Mouse (Mus musculus): ENCODE data around the gene Rtp4. TPM values are rescaled to one million over a fixed set of nuclear protein-coding genes. Genes with fewer than 3 reads are reported as not detected.
A peak's percentile ranks its signal among the peaks of the same experiment; 100 is the strongest.

Gene Rtp4
- polyA plus RNA-seq, 1 experiment from 2014 or later: 8.4 TPM

DNA sequence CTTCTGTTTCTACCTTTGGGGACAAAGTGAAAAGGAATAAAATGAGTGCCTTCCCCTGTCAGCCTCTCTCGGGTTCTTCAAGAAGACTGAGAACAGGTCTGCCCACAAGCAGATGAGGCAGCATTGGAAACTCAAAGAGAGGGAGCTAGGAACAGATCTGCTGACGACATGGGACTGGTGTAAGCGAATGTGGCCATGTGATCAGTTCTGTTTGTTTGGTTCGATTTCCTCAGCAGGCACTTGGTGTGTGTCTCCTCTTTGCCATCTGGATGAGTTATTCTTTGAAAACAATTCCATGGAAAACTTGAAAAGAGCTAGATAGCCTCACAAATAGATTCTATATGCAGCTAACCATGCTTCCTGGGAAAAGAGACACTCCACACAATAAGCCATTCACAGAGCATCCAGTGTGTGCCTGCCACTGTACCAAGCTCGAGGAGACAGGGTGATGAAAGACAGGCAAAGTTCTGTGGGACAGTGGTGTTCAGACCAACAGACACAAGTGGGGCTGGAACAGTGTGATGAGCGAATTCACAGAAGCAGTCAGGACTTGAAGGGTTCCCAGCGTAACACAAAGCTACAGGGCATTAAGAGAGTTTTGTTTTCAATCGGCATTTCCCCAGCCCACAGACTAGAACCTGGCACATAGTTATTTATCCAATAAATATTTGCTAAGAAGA, 23.7 kb upstream of the Rtp4 start:
- ATAC-seq (ENCODE audit: low FRiP score, low TSS enrichment): no peak
- H3K4me2 ChIP-seq (replicated peaks; ENCODE audit: low read depth, low read length): no peak overlapping the region
- H3K4me3 ChIP-seq (ENCODE audit: low read length): no peak overlapping the region
- H3K9ac ChIP-seq (replicated peaks; ENCODE audit: low read length): no peak overlapping the region
- H3K36me3 ChIP-seq (ENCODE audit: insufficient read depth, low read length): no peaks in the 10 kb centered on the region
- H3K4me1 ChIP-seq (ENCODE audit: insufficient read depth, low read length): peaks cover 23% of the 10 kb centered on the region
- no peaks in the 10 kb centered on the region for H3K27me3 ChIP-seq (ENCODE audit: insufficient read depth, low read length)
- H3K9me3 ChIP-seq (ENCODE audit: low read length): no peaks in the 10 kb centered on the region
- WGBS: 76% methylated on average over 8 of the region's 8 CpGs
- no peak overlapping the region for H3K27ac ChIP-seq (ENCODE audit: low read length)

DNA sequence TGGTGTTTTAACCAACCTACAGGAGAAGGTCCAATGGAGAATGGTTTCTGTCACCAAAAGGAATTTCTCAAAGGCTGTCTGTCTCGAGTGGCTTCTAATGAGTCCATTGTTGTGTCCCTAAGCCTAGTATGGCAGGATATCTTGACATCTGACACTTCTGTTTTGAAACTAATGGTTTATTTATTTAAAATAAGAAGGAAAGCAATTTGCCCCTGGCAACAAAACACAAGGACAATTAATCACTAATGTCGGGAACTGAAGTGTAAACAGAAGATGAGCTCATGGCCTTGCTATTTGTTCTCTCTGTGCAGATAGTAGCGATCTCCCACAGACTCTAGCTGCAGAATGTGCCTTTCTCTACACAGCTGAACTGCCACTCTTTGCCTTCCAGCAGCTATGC, 22.7 kb upstream of the Rtp4 start:
- WGBS: 2% methylated on average over 3 of the region's 3 CpGs
- Histone ChIP-seq H3K27me3 (ENCODE audit: insufficient read depth, low read length) (no peaks in the 10 kb centered on the region), H3K9me3 (ENCODE audit: low read length) (no peaks in the 10 kb centered on the region), H3K4me2 (replicated peaks; ENCODE audit: low read depth, low read length) (no peak overlapping the region), H3K4me3 (ENCODE audit: low read length) (no peak overlapping the region), H3K4me1 (ENCODE audit: insufficient read depth, low read length) (peaks cover 23% of the 10 kb centered on the region), H3K27ac (ENCODE audit: low read length) (0 out of 2 replicates have a peak overlapping the region, but pooled peaks have one; percentile 17), H3K36me3 (ENCODE audit: insufficient read depth, low read length) (no peaks in the 10 kb centered on the region), H3K9ac (replicated peaks; ENCODE audit: low read length) (no peak overlapping the region)
- ATAC-seq (ENCODE audit: low FRiP score, low TSS enrichment): peak; percentile 80

DNA sequence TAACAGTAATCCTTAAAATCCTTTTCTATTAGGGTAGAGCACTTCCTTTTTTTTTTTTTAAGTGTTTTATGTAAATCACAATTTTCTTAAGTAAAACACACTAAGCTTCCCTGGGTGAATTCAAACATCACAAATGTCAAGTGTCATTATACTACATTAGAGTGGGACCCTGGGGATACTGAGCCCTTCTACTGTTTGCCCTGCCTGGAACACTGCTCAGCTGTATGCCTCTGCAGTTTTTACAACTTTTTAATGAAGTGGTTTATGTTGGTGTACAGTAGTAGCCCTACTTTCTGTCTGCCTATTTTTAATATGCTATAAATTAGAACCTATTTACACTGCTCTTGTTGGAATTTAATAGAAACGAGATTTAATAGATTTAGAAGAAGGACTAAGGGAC, 22.2 kb upstream of the Rtp4 start:
- H3K9me3 ChIP-seq (ENCODE audit: low read length): no peaks in the 10 kb centered on the region
- no peak for ATAC-seq (ENCODE audit: low FRiP score, low TSS enrichment)
- peaks cover 23% of the 10 kb centered on the region for H3K4me1 ChIP-seq (ENCODE audit: insufficient read depth, low read length)
- H3K4me2 ChIP-seq (replicated peaks; ENCODE audit: low read depth, low read length): no peak overlapping the region
- H3K27ac ChIP-seq (ENCODE audit: low read length): no peak overlapping the region
- no peaks in the 10 kb centered on the region for H3K27me3 ChIP-seq (ENCODE audit: insufficient read depth, low read length)
- 44% methylated on average over 1 of the region's 1 CpGs for WGBS
- no peaks in the 10 kb centered on the region for H3K36me3 ChIP-seq (ENCODE audit: insufficient read depth, low read length)
- no peak overlapping the region for H3K4me3 ChIP-seq (ENCODE audit: low read length)
- H3K9ac ChIP-seq (replicated peaks; ENCODE audit: low read length): no peak overlapping the region

DNA sequence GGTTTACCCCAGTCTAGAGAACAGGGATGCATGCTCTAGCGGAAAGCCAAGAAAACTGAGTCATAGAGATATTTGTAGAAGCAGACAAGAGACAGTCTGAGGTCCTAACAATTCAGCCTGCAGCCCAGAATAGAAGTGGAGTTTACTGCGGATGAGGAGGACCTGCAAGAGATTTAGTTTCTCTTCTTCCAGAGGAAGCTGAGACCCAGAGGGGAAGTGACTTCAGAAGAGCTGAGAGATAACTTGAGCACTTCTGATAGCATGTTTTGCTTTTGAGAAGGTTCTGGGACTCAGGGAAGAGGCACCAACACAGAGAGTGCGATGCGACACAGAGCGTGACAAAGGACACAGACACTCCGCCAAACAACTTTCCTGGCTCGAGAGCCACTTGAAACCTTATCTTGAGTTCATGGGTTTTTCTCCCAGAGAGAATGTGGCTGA, 21.4 kb upstream of the Rtp4 start:
- Histone ChIP-seq H3K9me3 (ENCODE audit: low read length) (no peaks in the 10 kb centered on the region), H3K4me2 (replicated peaks; ENCODE audit: low read depth, low read length) (no peak overlapping the region), H3K9ac (replicated peaks; ENCODE audit: low read length) (no peak overlapping the region), H3K36me3 (ENCODE audit: insufficient read depth, low read length) (no peaks in the 10 kb centered on the region), H3K27ac (ENCODE audit: low read length) (peak overlapping the region; percentile 31; the same call in 1 of the 2 replicates), H3K4me3 (ENCODE audit: low read length) (no peak overlapping the region), H3K27me3 (ENCODE audit: insufficient read depth, low read length) (no peaks in the 10 kb centered on the region), H3K4me1 (ENCODE audit: insufficient read depth, low read length) (peaks cover 23% of the 10 kb centered on the region)
- 37% methylated on average over 7 of the region's 7 CpGs for WGBS
- ATAC-seq (ENCODE audit: low FRiP score, low TSS enrichment): no peak

DNA sequence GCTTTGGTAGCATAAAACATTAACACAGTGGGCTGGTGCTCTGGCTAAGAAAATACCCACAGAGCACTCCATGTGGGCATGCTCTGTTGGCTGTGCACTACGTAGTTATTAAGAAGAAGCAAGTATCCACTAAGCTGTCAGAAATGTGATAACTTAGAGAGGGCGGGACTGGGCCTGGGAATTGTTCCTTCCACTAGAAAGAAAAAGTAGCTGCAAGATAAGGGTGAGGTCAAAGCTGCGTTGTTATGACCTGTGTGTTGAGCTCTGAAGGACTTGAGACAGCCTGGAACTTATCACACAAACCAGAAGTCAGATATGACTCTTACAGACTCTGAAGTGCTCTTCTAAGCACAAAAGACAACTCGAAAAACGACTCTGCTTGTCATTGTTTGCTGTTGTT, 19.5 kb upstream of the Rtp4 start:
- WGBS: 73% methylated on average over 5 of the region's 5 CpGs
- no peaks in the 10 kb centered on the region for H3K36me3 ChIP-seq (ENCODE audit: insufficient read depth, low read length)
- peaks cover 23% of the 10 kb centered on the region for H3K4me1 ChIP-seq (ENCODE audit: insufficient read depth, low read length)
- H3K27me3 ChIP-seq (ENCODE audit: insufficient read depth, low read length): no peaks in the 10 kb centered on the region
- no peak overlapping the region for H3K4me2 ChIP-seq (replicated peaks; ENCODE audit: low read depth, low read length)
- H3K27ac ChIP-seq (ENCODE audit: low read length): no peak overlapping the region
- ATAC-seq (ENCODE audit: low FRiP score, low TSS enrichment): no peak
- no peak overlapping the region for H3K9ac ChIP-seq (replicated peaks; ENCODE audit: low read length)
- H3K9me3 ChIP-seq (ENCODE audit: low read length): no peaks in the 10 kb centered on the region
- no peak overlapping the region for H3K4me3 ChIP-seq (ENCODE audit: low read length)

DNA sequence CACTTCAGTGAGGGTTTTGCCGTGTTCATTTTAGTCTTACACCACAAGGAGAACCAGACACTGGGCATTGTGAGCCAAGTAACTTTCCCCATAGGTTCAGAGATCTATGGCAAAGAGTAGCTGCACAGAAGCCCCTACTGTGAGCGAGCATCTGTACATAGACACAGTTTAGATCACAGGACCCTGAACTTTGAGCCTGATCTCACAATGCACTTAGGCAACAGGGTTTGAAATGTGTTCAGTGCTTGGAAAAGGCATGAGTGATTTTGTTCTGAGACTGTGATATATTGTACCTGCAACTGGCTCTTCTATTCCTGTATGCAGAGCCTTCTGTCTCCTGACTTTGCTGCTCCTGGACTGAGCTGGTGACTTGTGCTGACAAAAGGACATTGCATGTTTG, 18.8 kb upstream of the Rtp4 start:
- ATAC-seq (ENCODE audit: low FRiP score, low TSS enrichment): no peak
- Histone ChIP-seq H3K9me3 (ENCODE audit: low read length) (no peaks in the 10 kb centered on the region), H3K4me3 (ENCODE audit: low read length) (no peak overlapping the region), H3K27ac (ENCODE audit: low read length) (no peak overlapping the region), H3K9ac (replicated peaks; ENCODE audit: low read length) (no peak overlapping the region), H3K4me1 (ENCODE audit: insufficient read depth, low read length) (peaks cover 23% of the 10 kb centered on the region), H3K4me2 (replicated peaks; ENCODE audit: low read depth, low read length) (no peak overlapping the region), H3K36me3 (ENCODE audit: insufficient read depth, low read length) (no peaks in the 10 kb centered on the region), H3K27me3 (ENCODE audit: insufficient read depth, low read length) (no peaks in the 10 kb centered on the region)
- WGBS: 88% methylated on average over 2 of the region's 2 CpGs

DNA sequence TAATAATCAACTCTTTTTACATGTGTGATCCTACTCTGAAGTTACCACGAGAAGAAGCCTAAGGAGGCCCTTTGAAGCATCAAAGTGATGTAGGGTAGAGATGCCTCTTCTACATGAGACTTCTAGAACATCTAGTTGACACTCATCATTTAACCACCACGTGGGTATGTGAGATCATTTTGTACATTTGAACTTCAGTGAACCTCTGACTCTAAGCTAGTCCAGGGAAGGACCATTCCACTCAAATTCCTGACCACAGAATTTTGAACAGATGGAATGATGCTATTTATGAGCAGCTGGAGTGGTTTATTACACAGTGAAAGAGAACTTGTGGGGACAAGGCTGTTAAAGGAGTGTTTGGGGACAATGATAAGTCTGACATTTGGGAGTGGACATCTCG, 17.6 kb upstream of the Rtp4 start:
- ATAC-seq (ENCODE audit: low FRiP score, low TSS enrichment): no peak
- H3K27me3 ChIP-seq (ENCODE audit: insufficient read depth, low read length): no peaks in the 10 kb centered on the region
- WGBS: 65% methylated on average over 3 of the region's 3 CpGs

DNA sequence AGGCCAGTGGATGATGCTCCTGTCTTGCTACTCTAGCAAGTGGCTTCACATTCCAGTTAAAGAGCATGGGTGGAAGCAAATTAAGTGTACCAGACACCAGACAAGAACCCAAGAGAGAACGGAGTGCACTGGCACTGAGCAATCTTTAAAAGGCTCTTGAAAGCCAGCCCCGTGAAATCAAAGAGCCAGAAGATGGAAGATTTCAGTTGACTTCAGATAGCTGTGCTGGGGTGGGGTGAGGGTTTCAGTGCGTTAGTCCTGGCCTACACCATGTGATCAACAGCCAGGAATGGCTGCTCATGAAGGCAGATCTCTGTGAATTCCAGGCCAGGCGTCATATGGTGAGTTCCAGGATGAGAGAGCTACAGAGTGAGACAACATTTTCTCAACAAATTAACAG, 16.7 kb upstream of the Rtp4 start:
- Histone ChIP-seq H3K4me3 (ENCODE audit: low read length) (no peak overlapping the region), H3K4me1 (ENCODE audit: insufficient read depth, low read length) (peaks cover 9% of the 10 kb centered on the region), H3K36me3 (ENCODE audit: insufficient read depth, low read length) (no peaks in the 10 kb centered on the region), H3K9me3 (ENCODE audit: low read length) (no peaks in the 10 kb centered on the region), H3K27ac (ENCODE audit: low read length) (no peak overlapping the region), H3K9ac (replicated peaks; ENCODE audit: low read length) (no peak overlapping the region), H3K4me2 (replicated peaks; ENCODE audit: low read depth, low read length) (no peak overlapping the region), H3K27me3 (ENCODE audit: insufficient read depth, low read length) (no peaks in the 10 kb centered on the region)
- ATAC-seq (ENCODE audit: low FRiP score, low TSS enrichment): no peak
- 90% methylated on average over 4 of the region's 4 CpGs for WGBS

More for the DNA sequence above, 17.6 kb upstream of the Rtp4 start:
- H3K4me1 ChIP-seq (ENCODE audit: insufficient read depth, low read length): peaks cover 18% of the 10 kb centered on the region
- no peak overlapping the region for H3K4me3 ChIP-seq (ENCODE audit: low read length)
- H3K27ac ChIP-seq (ENCODE audit: low read length): no peak overlapping the region
- no peak overlapping the region for H3K9ac ChIP-seq (replicated peaks; ENCODE audit: low read length)
- H3K9me3 ChIP-seq (ENCODE audit: low read length): no peaks in the 10 kb centered on the region
- no peak overlapping the region for H3K4me2 ChIP-seq (replicated peaks; ENCODE audit: low read depth, low read length)
- no peaks in the 10 kb centered on the region for H3K36me3 ChIP-seq (ENCODE audit: insufficient read depth, low read length)

DNA sequence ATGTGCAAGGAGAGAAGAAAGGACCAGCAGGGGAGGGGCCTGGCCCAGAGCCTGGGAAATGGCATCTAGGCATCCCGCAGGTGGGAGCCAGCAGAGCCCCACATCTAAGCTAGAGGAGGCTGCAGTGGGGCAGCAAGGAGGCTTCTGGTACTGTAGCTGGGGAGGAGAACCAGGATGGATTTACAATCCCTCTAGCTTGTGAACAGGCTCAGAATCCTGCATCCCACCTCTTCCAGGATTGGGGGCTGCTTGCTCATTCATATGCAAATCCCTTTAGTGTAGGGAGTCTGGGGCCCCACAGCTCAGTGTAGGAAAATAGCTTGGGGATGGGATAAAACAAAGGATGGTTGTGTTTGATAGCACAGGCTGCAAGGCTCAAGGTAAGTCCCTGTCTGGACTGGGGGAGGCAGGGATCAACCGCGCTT, 15.8 kb upstream of the Rtp4 start:
- Histone ChIP-seq H3K36me3 (ENCODE audit: insufficient read depth, low read length) (no peaks in the 10 kb centered on the region), H3K4me3 (ENCODE audit: low read length) (no peak overlapping the region), H3K27me3 (ENCODE audit: insufficient read depth, low read length) (no peaks in the 10 kb centered on the region), H3K4me1 (ENCODE audit: insufficient read depth, low read length) (no peaks in the 10 kb centered on the region), H3K27ac (ENCODE audit: low read length) (no peak overlapping the region), H3K4me2 (replicated peaks; ENCODE audit: low read depth, low read length) (no peak overlapping the region), H3K9me3 (ENCODE audit: low read length) (no peaks in the 10 kb centered on the region), H3K9ac (replicated peaks; ENCODE audit: low read length) (no peak overlapping the region)
- no peak for ATAC-seq (ENCODE audit: low FRiP score, low TSS enrichment)
- 74% methylated on average over 3 of the region's 3 CpGs for WGBS

DNA sequence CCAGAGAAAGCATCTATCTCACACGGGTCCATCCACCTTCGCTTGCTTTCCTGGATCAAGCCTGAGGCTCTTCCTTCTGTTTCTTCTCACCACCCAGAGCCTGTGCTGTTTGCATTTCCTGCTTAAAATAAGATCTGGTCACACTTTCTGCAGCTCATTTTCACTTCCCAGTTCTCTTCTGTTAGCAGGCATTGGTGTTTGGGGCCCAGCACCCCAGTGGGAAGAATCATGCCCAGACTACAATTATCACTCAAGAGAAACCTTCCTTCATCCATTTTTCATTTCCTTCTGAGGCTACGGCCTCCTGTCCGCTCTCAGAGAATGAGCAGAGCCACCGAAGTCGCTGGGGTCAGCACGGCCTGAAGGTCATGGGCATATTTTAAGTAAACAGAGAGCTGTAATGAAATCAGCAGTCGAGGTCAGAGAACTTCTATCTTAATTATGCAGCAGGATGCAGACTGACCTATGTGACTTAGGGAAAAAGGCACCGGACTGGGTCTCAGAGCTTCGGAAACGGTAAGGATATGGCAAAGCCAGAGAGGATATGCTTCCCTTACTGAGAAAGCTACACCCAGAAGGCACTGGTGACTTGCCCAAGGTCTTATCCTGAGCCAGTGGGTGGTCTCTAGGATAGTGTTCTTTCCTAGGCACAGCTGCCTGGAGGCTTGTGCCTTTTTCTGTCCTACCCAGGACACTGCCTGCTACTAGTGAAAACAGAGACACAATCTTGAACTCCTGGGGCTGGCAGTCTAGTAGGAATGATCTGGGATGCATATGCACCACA, 14.0 kb upstream of the Rtp4 start:
- 46% methylated on average over 11 of the region's 11 CpGs for WGBS
- no peak overlapping the region for H3K4me2 ChIP-seq (replicated peaks; ENCODE audit: low read depth, low read length)
- H3K4me3 ChIP-seq (ENCODE audit: low read length): no peak overlapping the region
- H3K9me3 ChIP-seq (ENCODE audit: low read length): no peaks in the 10 kb centered on the region
- no peaks in the 10 kb centered on the region for H3K4me1 ChIP-seq (ENCODE audit: insufficient read depth, low read length)
- H3K27ac ChIP-seq (ENCODE audit: low read length): no peak overlapping the region
- H3K36me3 ChIP-seq (ENCODE audit: insufficient read depth, low read length): no peaks in the 10 kb centered on the region
- no peak overlapping the region for H3K9ac ChIP-seq (replicated peaks; ENCODE audit: low read length)
- ATAC-seq (ENCODE audit: low FRiP score, low TSS enrichment): no peak
- no peaks in the 10 kb centered on the region for H3K27me3 ChIP-seq (ENCODE audit: insufficient read depth, low read length)
